Mouse (Mus musculus) heart, adult 9 months (tissue): ENCODE data around the gene Ndufb6.
A peak's percentile ranks its signal among the peaks of the same experiment; 100 is the strongest.

Experiments used
- DNase-seq, 2 experiments: peaks; one replicate each; pipeline ENCODE4 v3.0.0; 2022; ENCODE audit warnings: low spot score in 2 of 2

Ndufb6 gene

DNA sequence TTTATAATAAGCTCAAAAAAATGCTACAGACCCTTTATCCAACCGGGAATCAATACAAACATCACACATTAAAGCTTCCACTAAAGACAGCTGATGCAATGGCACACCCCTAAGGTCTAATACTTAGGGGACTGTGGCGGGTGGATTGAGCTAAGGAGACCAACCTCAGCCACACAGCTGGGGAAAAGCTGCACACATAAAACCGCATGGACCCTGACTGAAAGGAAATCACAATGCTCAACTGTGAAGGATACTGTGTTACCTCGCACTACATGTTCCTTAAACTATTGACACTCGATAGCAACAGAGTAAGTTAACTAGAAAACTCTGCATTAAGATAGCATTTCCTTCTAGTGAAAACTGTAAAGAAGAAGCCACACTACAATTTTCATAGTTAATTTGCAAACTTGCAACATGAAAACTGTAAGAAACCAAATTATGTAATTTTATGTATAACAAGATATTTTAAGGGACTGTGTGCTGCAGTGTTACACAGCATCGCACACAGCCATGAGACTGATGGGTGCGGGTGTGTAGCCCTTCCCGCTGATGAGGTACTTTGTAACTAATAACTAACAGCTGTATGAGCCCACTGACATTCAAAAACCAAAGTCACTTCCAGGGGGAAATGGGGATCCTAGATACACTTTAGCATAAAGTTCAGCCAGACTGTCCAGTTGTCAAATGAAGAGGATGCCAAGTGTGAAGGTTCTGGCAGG lies 24.7 kb downstream of the Ndufb6 start:
- DNase-seq = no peak

DNA sequence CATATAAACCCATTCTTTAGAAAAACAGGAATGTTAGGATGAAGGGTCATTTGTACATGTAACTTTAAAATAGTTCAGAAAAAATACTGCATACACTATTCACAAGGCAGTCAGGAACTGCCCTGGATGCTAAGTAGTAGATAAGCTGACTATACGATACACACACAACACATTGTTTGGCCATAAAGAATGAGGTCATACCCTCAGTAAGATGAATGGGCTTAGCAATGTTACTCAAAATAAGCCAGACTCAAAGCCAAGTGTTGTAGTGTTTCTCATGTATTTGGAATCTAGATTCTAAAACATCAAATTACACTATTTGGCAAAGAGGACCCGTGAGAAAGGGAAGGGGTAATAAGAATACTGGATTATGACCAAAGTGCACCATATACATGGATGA lies 25.5 kb downstream of the Ndufb6 start:
- DNase-seq = no peak

DNA sequence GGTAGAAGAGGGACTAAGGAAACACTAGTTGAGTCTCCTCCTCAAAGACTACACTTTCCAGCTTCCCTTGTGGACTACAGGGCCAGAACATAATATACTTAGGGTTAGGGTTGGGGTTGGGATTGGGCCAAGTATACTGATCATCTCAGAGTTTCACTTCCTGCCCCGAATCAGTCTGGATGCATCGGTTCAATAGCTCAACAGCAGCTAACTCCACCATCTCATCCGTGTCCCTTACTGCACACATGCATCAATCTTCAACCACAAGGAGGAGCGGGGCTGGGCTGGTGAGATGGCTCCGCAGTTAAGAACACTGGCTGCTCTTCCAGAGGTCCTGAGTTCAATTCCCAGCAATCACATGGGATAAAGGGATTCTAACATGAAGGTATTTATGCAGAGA lies 28.2 kb downstream of the Ndufb6 start:
- DNase-seq = no peak

DNA sequence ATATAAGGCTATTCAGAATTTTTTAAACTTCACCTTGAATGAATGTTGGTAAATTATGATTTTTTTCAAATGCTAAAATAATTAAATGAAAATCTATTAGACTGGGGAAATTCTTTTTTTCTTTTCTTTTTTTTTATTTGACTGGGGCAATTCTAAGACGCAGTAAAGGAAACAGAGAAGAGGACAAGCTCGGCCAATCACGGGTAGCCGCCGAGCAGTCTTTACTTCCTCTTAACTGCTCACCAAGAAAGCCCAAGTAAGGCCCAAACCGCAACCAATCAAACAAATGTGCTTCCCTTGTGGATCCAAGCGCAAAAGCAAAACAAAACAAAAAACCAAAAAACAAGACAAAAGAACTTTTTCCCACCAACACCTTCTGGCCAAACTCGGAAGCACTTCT lies 35.2 kb downstream of the Ndufb6 start:
- peak in 1 of 2 experiments; percentile 10 for DNase-seq

DNA sequence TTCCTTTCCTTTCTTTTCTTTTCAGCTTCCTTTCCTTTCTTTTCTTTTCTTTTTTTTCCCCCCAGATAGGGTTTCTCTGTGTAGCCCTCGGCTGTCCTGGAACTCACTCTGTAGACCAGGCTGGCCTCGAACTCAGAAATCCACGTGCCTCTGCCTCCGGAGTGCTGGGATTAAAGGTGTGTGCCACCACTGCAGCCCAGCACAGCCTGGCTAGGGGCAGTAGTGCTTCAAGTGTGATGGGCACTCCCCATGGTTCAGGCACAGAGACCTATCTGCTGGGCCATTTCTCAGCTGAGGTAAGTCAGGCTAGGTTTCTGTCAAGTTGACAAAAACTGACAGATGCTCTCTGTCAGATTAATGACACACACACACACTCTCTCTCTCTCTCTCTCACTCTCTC lies 36.2 kb downstream of the Ndufb6 start:
- DNase-seq = no peak

- DNase-seq = no peak
Observed at GRCm38 (mm10) chr4:40241928-40242327, 37.3 kb downstream of the Ndufb6 start.

GRCm38 (mm10) chr4:40240272-40240744 lies 38.9 kb downstream of the Ndufb6 start:
- DNase-seq = no peak

DNA sequence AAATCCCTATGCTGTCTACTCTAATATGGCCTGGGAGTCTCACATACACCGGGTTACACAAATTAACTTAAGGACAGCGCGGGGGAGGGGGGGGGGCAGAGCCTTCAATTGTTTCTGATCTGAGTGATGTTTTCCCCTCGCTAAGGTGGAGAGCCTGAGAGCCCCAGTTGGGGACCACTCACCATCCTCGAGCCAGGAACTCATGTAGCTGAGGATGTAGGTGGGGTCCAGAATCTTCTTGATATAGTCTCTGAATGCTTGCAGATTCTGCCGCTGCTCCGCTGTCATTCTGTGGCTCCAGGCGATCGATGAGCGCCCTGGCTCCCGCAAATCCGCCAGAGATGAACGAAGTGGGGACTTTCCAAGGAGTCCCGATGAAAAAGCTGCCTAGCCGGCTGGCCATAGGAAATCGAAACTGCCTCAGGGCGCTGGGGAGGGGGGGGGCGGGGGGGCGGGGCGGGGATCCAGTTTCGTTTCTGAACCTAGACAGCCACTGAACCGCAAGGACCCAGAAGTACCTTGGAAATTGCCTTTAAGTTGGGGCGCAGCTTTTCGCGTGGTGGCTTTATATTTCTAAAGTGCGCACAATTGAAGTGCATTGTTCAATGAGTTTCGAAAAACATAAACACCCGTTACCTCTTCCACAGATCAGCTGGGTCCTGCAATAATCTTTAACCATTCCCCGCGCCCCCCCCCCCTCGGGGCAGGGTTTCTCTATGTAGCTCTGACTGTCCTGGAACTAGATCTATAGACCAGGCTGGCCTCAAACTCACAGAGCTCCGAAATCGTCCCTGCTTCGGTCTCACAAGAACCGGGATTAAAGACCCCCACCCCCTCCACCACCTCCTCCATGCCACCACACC lies 39.6 kb downstream of the Ndufb6 start, which contains the start of gene Ddx58:
Gene Ddx58 (minus strand): TSS at position 420 of the 863 bp plus-strand sequence.
- DNase-seq = peak; percentile 39 to 61

DNA sequence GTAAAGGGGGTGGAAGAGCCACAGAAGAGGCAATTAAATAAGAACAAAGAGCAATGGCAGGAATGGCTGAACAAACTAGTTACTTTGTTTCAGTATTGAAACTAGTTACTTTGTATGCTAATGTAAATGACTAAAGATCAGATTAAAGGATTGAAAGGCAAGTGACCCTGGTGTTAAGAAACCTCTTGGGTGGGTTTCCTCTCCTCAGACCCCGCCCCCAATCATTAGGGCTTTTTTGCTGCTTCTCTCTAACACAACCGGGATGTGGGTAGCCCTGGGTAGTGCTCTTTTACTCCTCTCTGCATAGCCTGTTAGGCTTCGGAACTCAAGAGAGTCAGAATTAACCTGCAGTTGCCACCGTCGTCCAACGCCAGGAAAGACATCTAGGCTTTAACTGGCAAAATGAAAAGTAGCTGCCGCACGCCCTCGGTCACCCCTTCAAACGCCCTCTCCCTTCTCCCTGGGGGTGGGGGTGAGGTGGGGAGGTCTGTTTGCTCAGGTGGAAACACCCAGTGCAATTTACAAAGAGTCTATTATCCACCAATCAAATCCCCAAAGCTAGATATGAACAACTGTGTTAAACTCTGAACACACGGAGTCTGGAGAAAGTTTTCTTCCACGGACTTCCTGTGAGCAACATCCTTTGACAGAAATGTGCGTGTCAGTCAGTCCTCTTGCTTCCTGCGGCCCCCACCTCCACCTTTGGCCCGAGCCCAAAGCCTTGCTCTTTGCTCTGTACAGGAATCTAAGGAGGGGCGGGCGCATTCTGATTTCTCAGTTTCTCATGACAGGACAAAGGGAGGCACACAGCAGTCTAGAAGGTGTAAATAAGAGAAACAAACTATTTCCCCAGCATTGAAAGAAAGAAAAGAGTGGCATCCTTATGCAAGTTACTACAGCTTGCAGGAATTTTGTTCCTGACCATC lies 40.5 kb downstream of the Ndufb6 start:
- peak; percentile 44 to 65 for DNase-seq

DNA sequence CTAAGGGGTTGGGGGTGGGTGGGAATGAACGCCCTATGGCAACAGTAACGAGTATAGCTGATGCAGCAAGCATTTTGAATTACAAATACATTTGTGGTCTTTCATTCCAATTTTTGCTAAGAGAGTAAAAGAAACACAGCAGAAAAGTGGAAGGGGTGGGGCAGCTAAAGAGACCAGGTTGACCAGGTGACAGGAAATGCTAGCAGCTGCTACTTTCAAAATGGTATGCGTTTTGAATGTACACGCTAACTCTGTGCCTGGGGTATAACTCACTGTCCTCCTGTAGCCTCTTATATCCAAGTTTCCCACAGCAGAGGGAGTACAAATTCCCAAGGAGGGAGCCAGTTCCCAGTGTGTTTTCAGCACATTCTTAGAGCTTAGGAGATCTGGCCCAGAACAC lies 42.4 kb downstream of the Ndufb6 start:
- DNase-seq = no peak

GRCm38 (mm10) chr4:40234256-40234655 lies 45.0 kb downstream of the Ndufb6 start:
- no peak for DNase-seq

DNA sequence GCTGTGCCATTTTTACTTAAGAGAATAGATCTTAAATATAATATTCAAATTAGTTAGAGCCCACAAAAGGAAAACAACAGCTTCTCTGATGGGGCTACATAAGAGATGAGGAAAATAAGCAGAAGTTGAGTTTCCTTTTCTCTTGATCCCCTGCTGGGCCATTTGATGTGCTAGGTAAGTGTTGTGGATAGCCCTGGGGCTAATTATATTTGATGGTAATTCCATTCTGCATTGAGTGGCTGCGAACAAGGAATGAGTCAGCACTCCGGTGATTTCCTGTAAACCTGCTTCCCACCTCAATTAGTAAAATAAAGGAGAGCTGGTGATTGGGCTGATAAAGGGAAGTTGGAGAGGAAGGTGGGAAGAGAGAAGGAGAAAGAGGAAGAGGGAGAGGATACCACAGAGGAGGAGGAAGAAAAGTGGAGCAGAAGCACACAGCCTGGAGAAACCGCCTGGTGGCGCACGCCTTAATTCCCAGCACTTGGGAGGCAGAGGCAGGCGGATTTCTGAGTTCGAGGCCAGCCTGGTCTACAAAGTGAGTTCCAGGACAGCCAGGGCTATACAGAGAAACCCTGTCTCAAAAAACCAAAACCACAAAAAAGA lies 46.1 kb downstream of the Ndufb6 start:
- DNase-seq = no peak

DNA sequence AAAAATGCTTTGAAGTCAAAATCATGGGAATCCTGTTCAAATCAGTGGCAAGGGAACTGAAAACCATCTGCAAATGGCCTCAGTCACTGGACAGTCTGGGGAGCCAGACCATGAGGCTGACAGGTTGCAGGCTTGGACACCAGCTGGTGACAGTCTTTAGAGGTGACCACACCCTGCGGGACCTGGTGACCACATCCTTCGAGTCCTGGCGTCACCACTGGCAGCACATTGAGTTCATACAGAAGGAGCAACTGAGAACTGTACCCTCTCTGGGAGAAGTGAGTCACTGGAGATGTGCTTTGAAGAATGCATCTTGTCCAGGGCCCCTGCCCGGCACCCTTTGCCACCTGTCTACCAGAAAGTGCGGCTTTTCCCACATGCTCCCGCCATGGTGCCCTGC lies 49.5 kb downstream of the Ndufb6 start:
- DNase-seq = peak in 1 of 2 experiments; percentile 1

- DNase-seq = no peak
Observed at GRCm38 (mm10) chr4:40227886-40228285, 51.3 kb downstream of the Ndufb6 start.

DNA sequence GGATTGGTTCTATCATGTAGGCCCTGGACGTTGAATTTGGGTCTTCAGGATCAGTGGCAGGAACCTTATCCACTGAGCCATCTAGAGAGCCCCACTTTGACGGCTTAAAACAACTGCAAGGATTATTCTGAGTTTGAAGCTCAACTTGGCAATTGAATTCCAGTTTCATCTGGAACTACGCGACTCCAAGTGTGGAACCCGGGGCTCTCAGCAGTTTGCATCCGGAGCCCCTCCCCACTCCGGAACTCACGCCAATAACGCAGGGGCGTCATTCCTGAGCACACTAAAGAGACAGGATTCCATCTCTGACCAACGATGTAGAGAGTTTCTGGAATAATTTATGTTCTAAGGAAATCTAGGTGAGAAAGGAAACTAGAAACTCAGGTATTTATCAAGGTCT lies 52.1 kb downstream of the Ndufb6 start:
- no peak for DNase-seq

DNA sequence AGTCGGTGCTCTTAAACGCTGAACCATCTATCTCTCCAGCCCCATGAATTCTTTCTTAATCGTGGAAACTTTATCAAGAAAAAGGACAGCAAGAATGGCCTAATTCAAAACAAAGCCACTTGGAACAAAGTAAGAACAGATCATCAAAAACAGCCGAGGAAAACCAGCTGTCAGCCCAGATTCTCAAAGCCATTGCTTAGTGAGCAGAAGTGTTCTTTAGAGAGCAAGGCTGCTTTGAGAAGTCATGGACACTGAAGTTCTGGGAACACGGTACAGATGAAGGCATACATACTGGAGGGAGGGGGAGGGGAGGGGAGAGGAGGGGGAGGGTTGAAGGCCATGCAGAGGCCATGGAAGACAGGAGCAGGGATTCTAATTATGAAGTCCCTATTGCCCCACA lies 53.1 kb downstream of the Ndufb6 start:
- DNase-seq = no peak

- no peak for DNase-seq
Observed at GRCm38 (mm10) chr4:40221876-40222585, 57.2 kb downstream of the Ndufb6 start.

- DNase-seq = no peak
Observed at GRCm38 (mm10) chr4:40221004-40221760, 58.0 kb downstream of the Ndufb6 start.
